Mouse (Mus musculus): ENCODE data around the gene S100a4. TPM values are rescaled to one million over a fixed set of nuclear protein-coding genes. Genes with fewer than 3 reads are reported as not detected.
A peak's percentile ranks its signal among the peaks of the same experiment; 100 is the strongest.

Gene S100a4
- polyA plus RNA-seq, 1 experiment, result 238 TPM

DNA sequence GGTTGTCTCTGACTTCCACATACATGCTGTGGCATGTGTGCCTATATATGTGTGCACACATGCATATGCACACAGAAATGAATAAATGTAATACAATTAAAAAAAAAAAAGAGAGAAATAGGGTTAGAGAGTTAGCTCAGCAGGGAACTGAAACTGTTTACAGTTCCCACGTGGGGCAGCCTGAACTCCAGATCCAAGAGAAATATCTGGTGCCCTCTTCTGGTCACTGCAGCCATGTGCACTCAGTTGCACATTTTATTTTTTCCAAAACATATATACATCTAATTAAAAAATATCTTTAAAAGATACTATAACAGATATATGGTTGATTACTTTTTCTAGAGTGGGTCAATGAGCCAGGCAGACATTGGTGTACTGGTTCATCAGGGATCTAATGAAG, 14.0 kb downstream of the S100a4 start:
- Histone ChIP-seq H3K4me1 (ENCODE audit: control insufficient read depth, insufficient read depth, low read length) (peaks cover 1% of the 10 kb centered on the region; the same call in 1 of the 2 replicates), H3K27ac (ENCODE audit: control insufficient read depth, insufficient read depth, low read depth, low read length, poor library complexity) (no peak overlapping the region), H3K4me3 (replicated peaks; ENCODE audit: control insufficient read depth, low read depth, low read length) (no peak overlapping the region)
- TF ChIP-seq POLR2A (IDR thresholded peaks at IDR 0.05; ENCODE audit: borderline replicate concordance, control insufficient read depth, low read depth, low read length), result no peak
- TF ChIP-seq CTCF (IDR thresholded peaks at IDR 0.05; ENCODE audit: control insufficient read depth, insufficient read depth, low read length), result peak; percentile 35; the same call in 1 of the 2 replicates
- WGBS, result 16% methylated on average over 1 of the region's 1 CpGs

- TF ChIP-seq POLR2A (IDR thresholded peaks at IDR 0.05; ENCODE audit: borderline replicate concordance, control insufficient read depth, low read depth, low read length) (no peak), CTCF (IDR thresholded peaks at IDR 0.05; ENCODE audit: control insufficient read depth, insufficient read depth, low read length) (no peak)
- WGBS, result 21% methylated on average over 7 of the region's 7 CpGs
These were observed 18.0 kb downstream of the S100a4 start for GRCm38 (mm10) chr3:90621552-90621951.

DNA sequence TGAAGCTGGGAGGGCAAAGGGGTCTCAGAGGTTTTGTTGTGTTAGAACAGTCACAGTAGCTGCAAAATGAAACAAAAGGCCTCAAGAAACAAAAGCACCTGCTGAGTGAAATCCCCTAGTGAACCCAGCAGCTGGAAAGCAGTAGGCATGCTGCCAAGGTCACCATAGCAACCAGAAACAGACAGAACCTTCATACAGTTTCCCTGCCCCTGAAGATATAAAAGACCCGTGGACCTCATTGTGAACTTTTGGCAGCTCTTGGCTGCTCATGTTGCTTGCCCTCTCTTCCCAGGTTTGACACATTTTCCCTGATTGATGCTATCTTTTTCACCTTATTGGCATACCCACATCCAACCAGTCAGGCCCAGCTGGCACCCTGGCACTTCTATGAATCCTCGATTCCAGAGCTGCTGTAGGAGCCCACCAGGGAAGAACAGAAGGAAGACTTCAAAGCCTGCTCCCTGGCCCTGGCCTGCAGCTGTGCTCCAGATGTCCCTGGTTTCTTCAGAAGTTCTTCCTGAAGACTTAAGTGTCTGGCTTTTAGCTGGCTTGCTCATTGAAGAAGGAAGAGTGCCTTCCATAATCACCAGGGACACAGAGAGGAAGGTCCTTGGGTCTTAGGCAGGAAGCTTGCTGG, 20.0 kb downstream of the S100a4 start:
- Histone ChIP-seq H3K4me3 (replicated peaks; ENCODE audit: control insufficient read depth, low read depth, low read length) (no peak overlapping the region), H3K27ac (ENCODE audit: control insufficient read depth, insufficient read depth, low read depth, low read length, poor library complexity) (no peak overlapping the region), H3K4me1 (ENCODE audit: control insufficient read depth, insufficient read depth, low read length) (peaks cover 3% of the 10 kb centered on the region; the same call in 1 of the 2 replicates)
- 40% methylated on average over 2 of the region's 2 CpGs for WGBS
- TF ChIP-seq POLR2A (IDR thresholded peaks at IDR 0.05; ENCODE audit: borderline replicate concordance, control insufficient read depth, low read depth, low read length), result no peak
- no peak for TF ChIP-seq CTCF (IDR thresholded peaks at IDR 0.05; ENCODE audit: control insufficient read depth, insufficient read depth, low read length)

More at GRCm38 (mm10) chr3:90621552-90621951, 18.0 kb downstream of the S100a4 start:
- H3K4me3 ChIP-seq (replicated peaks; ENCODE audit: control insufficient read depth, low read depth, low read length), result no peak overlapping the region
- peaks cover 3% of the 10 kb centered on the region; the same call in 1 of the 2 replicates for H3K4me1 ChIP-seq (ENCODE audit: control insufficient read depth, insufficient read depth, low read length)
- H3K27ac ChIP-seq (ENCODE audit: control insufficient read depth, insufficient read depth, low read depth, low read length, poor library complexity), result no peak overlapping the region; the same call in 1 of the 2 replicates

- TF ChIP-seq POLR2A (IDR thresholded peaks at IDR 0.05; ENCODE audit: borderline replicate concordance, control insufficient read depth, low read depth, low read length) (no peak), CTCF (IDR thresholded peaks at IDR 0.05; ENCODE audit: control insufficient read depth, insufficient read depth, low read length) (no peak)
- WGBS, result 78% methylated on average over 5 of the region's 5 CpGs
- Histone ChIP-seq H3K4me1 (ENCODE audit: control insufficient read depth, insufficient read depth, low read length) (peaks cover 3% of the 10 kb centered on the region; the same call in 1 of the 2 replicates), H3K4me3 (replicated peaks; ENCODE audit: control insufficient read depth, low read depth, low read length) (no peak overlapping the region), H3K27ac (ENCODE audit: control insufficient read depth, insufficient read depth, low read depth, low read length, poor library complexity) (no peak overlapping the region)
These were observed 21.9 kb downstream of the S100a4 start for GRCm38 (mm10) chr3:90625496-90625895.

DNA sequence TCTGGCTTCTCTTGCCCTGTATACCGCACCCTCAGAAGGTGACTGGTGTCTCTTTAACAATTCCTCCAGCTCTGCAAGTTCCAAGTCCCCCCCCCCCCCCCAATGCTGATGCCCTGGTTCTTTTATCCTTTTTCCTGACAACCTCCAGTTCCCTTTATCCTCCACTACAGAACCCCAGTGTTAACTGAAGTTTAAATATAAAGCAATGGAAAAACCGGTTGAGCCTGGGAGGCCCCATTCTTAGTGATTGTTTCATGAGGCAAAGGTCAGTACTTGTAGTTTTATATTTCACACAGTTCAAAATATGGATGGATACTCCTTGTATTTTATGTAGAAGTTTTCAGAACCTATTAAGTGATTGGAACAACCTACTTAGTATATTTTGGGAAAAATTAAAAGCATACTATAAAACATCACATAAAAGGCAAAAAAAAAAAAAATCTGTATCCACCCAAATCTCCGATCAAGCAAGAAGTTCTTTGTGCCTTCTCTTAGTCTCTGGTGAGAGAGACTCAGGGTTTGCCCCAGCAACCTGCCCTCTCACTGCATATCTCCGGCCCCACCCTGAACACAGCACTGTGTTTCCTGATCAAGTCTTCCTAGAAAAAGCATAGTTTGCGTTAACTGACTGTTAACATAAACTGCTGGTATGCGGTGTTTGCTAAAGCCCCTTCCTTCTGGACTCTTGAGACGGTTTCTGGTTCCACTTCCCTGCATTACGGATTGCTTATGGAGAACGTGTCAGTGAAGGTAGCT, 22.9 kb downstream of the S100a4 start:
- TF ChIP-seq CTCF (IDR thresholded peaks at IDR 0.05; ENCODE audit: control insufficient read depth, insufficient read depth, low read length) (no peak), POLR2A (IDR thresholded peaks at IDR 0.05; ENCODE audit: borderline replicate concordance, control insufficient read depth, low read depth, low read length) (no peak)
- 63% methylated on average over 9 of the region's 9 CpGs for WGBS
- no peak overlapping the region; the same call in 1 of the 2 replicates for H3K27ac ChIP-seq (ENCODE audit: control insufficient read depth, insufficient read depth, low read depth, low read length, poor library complexity)
- H3K4me1 ChIP-seq (ENCODE audit: control insufficient read depth, insufficient read depth, low read length), result peaks cover 3% of the 10 kb centered on the region; the same call in 1 of the 2 replicates
- no peak overlapping the region for H3K4me3 ChIP-seq (replicated peaks; ENCODE audit: control insufficient read depth, low read depth, low read length)

GRCm38 (mm10) chr3:90627366-90627765, 23.8 kb downstream of the S100a4 start:
- 33% methylated on average over 5 of the region's 5 CpGs for WGBS
- H3K4me3 ChIP-seq (replicated peaks; ENCODE audit: control insufficient read depth, low read depth, low read length), result no peak overlapping the region
- H3K4me1 ChIP-seq (ENCODE audit: control insufficient read depth, insufficient read depth, low read length), result peaks cover 3% of the 10 kb centered on the region; the same call in 1 of the 2 replicates
- TF ChIP-seq POLR2A (IDR thresholded peaks at IDR 0.05; ENCODE audit: borderline replicate concordance, control insufficient read depth, low read depth, low read length) (no peak), CTCF (IDR thresholded peaks at IDR 0.05; ENCODE audit: control insufficient read depth, insufficient read depth, low read length) (no peak)
- H3K27ac ChIP-seq (ENCODE audit: control insufficient read depth, insufficient read depth, low read depth, low read length, poor library complexity), result peak overlapping the region; percentile 24; the same call in 1 of the 2 replicates

- H3K4me3 ChIP-seq (replicated peaks; ENCODE audit: control insufficient read depth, low read depth, low read length), result no peak overlapping the region
- no peak overlapping the region for H3K27ac ChIP-seq (ENCODE audit: control insufficient read depth, insufficient read depth, low read depth, low read length, poor library complexity)
- H3K4me1 ChIP-seq (ENCODE audit: control insufficient read depth, insufficient read depth, low read length), result peaks cover 3% of the 10 kb centered on the region; the same call in 1 of the 2 replicates
- TF ChIP-seq CTCF (IDR thresholded peaks at IDR 0.05; ENCODE audit: control insufficient read depth, insufficient read depth, low read length), result peak; percentile 67
- TF ChIP-seq POLR2A (IDR thresholded peaks at IDR 0.05; ENCODE audit: borderline replicate concordance, control insufficient read depth, low read depth, low read length), result no peak
- 51% methylated on average over 4 of the region's 4 CpGs for WGBS
These were observed 24.2 kb downstream of the S100a4 start for GRCm38 (mm10) chr3:90627807-90628206.

GRCm38 (mm10) chr3:90629298-90629697, 25.7 kb downstream of the S100a4 start:
- 78% methylated on average over 2 of the region's 2 CpGs for WGBS
- H3K4me1 ChIP-seq (ENCODE audit: control insufficient read depth, insufficient read depth, low read length), result peaks cover 3% of the 10 kb centered on the region; the same call in 1 of the 2 replicates
- no peak for TF ChIP-seq POLR2A (IDR thresholded peaks at IDR 0.05; ENCODE audit: borderline replicate concordance, control insufficient read depth, low read depth, low read length)
- TF ChIP-seq CTCF (IDR thresholded peaks at IDR 0.05; ENCODE audit: control insufficient read depth, insufficient read depth, low read length), result no peak

More at GRCm38 (mm10) chr3:90629298-90629697, 25.7 kb downstream of the S100a4 start:
- H3K27ac ChIP-seq (ENCODE audit: control insufficient read depth, insufficient read depth, low read depth, low read length, poor library complexity), result no peak overlapping the region
- H3K4me3 ChIP-seq (replicated peaks; ENCODE audit: control insufficient read depth, low read depth, low read length), result no peak overlapping the region

All from bone marrow, adult 2 months (tissue).